Mouse (Mus musculus): Measurements from ENCODE around the gene Ucn3. TPM values are rescaled to one million over a fixed set of nuclear protein-coding genes. Genes with fewer than 3 reads are reported as not detected.

Gene Ucn3
- total RNA-seq, 2 experiments from 2014 or later, result not detected

DNA sequence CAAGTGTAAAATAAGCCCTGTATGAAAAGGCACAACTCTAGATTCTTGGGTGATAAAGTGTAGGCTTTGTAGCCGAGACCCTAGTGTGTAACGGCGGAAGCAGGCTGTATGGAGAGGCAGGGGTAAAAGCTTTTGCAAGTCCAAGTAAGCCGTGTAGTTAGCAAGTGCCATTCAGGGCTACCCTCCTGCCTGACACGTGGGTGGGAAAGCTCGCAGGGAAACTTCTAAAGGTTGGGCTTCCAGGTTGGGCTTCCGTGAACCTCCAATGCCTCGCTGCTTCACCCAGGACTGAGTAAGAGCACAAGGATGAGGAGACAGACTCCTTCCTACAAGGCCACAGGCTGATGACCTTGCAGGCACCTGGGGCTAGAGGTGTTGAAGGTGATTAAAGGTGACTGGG lies 50.6 kb downstream of the Ucn3 start:
- intact Hi-C loops (cut with DNase I), result loop anchor here (10.0 kb wide), 1 partner anchor 490 kb away; no protein-coding TSS in a partner anchor

DNA sequence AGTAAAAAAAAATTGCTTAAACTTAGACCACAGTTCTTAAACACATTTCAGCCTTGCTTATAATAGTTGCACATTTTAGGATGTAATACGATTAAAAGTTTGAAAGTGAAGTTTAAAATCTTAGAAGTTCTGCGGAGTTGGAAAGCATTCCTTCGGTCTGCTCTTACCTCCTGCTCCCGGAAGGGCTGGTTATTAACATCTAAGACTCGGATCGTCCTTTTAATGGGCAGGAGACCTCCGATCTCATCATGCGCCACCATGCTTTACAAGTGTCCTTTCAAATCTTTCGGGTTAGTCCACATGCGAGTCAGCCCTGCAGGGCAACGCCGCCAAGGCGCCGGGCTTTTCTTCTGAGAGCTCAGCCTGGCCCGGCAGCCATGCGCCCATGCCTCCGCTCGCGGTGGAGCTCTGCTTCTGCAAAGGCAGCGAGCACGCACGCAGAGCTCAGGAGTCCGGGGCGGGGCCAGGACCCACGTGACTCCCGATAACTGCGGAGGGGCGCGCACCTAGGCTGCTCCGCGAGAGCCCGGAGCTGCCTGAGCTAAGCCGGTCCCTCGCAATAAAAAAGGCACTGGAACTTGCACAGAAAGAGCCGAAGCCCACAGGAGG lies 51.9 kb downstream of the Ucn3 start:
- peak; percentile 89 to 90 for DNase-seq
- intact Hi-C loops (cut with DNase I), result loop anchor here (10.0 kb wide), 1 partner anchor 488 kb away; no protein-coding TSS in a partner anchor

More for the DNA sequence above, 50.6 kb downstream of the Ucn3 start:
- DNase-seq, result no peak

DNA sequence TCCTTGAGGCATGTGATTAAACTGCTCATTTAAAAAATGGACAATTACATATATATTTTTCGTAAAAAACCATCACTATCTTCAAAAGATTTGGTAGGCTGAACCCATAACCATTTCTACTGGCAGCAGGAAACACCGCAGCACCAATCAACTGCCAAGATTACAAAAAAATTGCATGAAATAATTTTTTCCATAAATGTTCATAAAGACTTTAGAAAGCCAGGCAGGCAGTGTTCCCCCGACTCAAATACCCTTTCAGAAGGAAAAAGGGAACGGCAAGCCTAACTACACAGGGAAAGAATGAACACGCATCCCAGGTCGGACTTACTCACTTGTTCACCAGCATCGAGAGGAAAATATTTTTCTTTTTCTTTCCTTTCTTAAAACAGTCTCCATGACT lies 52.5 kb downstream of the Ucn3 start:
- no peak for DNase-seq
- intact Hi-C loops (cut with DNase I), result loop anchor here (10.0 kb wide), 1 partner anchor 488 kb away; no protein-coding TSS in a partner anchor

DNA sequence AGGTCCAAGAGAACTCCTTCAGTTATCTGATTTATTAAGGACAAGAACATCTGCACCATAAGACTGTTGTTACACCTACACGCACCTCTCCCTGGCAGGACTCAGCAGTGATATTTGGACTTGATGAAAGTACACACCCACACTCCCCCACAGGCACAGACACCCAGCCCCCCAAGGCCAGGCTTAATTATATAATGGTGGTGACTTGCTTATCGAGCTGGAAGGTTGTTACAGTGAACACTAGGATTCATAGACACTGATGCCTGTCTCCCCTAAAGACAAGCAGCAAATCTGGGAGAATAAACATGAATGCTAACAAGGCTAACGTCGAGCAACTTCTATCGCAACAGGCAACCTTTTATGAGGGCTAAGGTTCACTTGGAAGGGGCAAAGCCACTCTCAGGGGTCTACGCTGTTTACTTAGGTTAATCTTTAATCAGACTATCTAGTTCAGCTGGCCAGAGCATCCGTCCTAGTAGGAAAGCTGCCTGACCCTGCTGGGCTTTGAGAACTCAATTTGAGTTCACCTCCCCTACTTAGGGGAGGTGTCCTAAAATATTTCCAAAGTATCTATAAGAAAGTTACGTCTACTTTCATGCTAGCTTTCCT lies 53.6 kb downstream of the Ucn3 start:
- intact Hi-C loops (cut with DNase I), result loop anchor here (10.0 kb wide), 1 partner anchor 487 kb away; no protein-coding TSS in a partner anchor

More for the DNA sequence above, 53.6 kb downstream of the Ucn3 start:
- no peak for DNase-seq

Small RNA genes lying within 50 kb of the gene (microRNA-seq; reads per million reads assigned to microRNA genes)
- 0 reads per million in 2 experiments for gene Gm22460

Other genes starting within 250 kb of the Ucn3 start
- gene Calml3, start 141.0 kb downstream of the Ucn3 start, total RNA-seq (2021), result under 1 TPM; 0.26 to 0.29 TPM
- gene Calm4, start 107.6 kb downstream of the Ucn3 start, total RNA-seq (2021), result not detected
- gene Calm5, start 91.2 kb downstream of the Ucn3 start, total RNA-seq (2021), result not detected
- gene Net1, start 27.1 kb downstream of the Ucn3 start, total RNA-seq (2021), result 10 to 100 TPM; 28.2 to 29.4 TPM
- not detected for gene Tubal3, start 27.1 kb downstream of the Ucn3 start, total RNA-seq (2021)
- 1 to 10 TPM; 9.0 to 9.1 TPM for gene Akr1c14, start 103.7 kb upstream of the Ucn3 start, total RNA-seq (2021)
- not detected for gene Akr1c18, start 205.3 kb upstream of the Ucn3 start, total RNA-seq (2021)
- 1 to 10 TPM; 1.2 to 1.5 TPM for gene Akr1c13, start 245.8 kb upstream of the Ucn3 start, total RNA-seq (2021)

Measured in heart, postnatal 14 days (tissue).